Mouse (Mus musculus): ENCODE results near the gene 2010003K11Rik.

- TF ChIP-seq CTCF (IDR thresholded peaks at IDR 0.05; ENCODE audit: extremely low read depth, insufficient read length, insufficient replicate concordance, low read depth, low read length), result no peak
- no peak for TF ChIP-seq POLR2A (IDR thresholded peaks at IDR 0.05; ENCODE audit: low read depth, low read length)
These were observed 21.7 kb downstream of the 2010003K11Rik start for GRCm38 (mm10) chr19:4476601-4477257.
